Mouse (Mus musculus) CD8-positive naive resting alpha-beta T cell, adult 2 months (primary cell): Measurements from ENCODE around the gene Zdhhc19.

Experiments used
- DNase-seq, 2 experiments: peaks; one replicate each; pipeline ENCODE4 v3.0.0; 2022; ENCODE audit warnings: low read depth in 2 of 2, low spot score in 2 of 2

The Zdhhc19 gene

DNA sequence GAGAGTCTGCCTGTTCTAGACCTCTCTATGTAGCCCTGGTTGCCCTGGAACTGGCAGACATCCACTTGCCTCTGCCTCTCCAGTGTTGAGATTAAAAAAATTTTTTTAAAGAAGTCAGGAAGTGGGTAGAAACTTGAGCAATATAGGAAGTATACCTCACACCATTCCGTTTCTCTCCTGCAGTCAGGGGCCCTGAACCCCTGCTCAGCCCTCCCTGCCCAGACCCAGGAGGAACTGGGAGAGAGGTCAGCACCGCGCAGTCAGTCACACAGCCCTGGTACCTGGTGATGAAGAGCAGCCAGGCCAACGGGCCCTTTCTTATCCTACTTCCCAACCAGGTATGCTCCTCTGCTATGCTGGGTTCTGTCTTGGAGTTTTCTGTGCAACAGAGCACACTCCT is 54.0 kb downstream of the Zdhhc19 start:
- no peak for DNase-seq

DNA sequence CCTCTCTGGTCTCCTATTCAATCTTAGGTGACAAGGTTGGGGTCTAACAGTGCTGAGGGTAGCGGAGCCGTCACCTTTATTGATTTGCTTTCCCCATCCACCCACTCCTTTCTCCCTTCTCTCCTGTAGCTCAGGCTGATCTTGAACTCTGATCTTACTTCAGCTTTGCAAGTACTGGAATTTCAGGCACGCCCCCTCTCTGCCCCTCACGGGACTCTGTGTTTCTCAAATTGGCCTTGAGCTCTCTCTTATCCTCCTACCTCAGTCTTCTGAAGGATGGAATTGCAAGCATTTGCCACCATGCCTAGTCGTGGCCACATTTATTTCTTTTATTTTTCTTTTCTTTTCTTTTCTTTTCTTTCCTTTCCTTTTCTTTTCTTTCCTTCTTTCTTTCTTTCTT is 54.4 kb downstream of the Zdhhc19 start:
- DNase-seq: no peak

DNA sequence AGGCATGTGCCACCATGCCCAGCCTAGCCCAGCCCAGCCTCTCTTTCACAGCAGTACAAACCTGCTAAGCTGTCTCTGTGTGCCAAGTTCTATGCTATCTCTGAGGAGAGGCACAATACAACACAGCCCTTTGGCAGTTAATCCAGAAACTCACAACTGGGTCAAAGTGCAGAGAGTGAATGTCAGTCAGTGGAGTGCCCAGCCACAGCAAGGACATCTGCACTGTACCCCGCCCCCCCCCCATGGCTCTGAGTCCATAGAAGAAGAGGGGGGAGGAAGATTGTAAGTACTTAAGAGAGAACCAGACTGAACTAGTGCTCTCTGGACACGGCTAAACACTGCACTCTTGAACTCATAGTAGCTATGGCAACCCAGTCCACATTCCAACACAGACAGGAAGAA is 55.3 kb downstream of the Zdhhc19 start:
- DNase-seq: no peak

DNA sequence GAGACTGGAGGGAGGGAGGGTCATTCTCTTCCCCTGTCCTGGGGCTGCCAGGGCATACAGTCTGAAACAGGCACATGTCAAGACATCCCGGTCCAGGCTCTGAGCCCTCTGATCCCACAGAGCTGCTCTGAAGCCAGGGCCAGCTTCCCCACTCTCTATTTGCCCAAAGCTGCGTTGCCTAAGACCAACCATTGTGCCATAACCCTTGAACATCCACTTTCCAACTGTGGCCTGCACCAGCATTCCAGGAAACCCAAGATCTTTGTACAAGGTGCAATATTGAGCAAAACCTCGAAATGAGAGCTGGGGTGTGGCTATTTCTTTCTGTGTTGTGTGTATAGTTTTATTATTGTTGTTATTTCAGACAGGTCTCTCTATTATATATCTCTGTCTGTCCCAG is 59.5 kb downstream of the Zdhhc19 start:
- DNase-seq: no peak

DNA sequence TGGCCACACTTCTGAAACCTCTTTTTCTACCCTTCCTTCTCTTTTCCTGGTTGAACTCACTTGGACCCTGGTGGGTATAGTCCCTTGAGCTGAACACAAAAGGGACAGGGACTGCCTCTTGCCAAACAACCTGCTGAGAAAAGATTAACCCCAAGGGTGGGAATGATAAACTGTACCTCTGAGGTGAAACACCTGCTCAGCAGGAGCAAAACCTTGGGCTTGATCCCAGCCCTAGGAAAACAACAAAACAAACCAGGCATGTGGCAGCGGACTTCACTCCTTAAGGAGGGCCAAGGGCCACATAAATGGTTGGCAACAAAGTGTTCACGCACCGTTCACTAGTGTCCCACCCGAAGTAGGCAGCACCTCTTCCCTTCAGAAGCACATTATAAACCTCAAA is 63.4 kb downstream of the Zdhhc19 start:
- DNase-seq: no peak

DNA sequence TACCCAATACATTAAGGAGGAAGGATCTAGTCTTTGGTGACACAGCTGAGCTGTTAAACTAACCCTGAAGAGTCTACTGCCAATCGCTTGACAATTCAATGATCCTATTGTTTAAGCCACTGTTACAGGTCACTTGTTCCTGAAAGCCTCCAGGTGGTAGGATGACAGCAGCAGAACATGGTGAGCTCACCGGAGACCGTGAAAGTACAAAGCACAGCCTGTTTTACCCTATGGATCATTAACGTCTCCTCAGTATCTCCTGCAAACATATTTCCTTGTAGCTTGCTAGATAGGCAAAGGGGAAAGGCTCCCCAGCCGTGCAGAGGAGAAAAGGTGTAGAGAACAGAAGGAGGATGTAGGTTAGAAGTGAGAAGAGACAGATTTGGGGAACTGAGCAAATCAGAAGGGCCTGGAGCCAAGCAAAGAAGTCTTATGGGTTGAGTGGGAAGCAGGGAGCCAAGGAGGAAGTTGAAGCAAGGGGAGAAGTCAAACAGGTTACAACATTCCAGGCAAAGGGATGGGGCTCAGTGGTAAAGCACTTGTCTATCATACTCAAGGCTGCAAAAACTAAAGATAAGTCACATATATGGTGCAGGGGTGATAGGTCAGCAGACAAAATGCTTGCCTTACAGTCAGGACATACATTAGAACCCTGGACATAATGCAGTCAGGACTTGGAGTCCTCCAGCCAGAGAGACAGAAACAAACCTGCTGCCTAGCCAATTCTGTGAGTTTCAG is 67.2 kb downstream of the Zdhhc19 start:
- DNase-seq: no peak

- DNase-seq: no peak
These were observed 71.2 kb downstream of the Zdhhc19 start for GRCm38 (mm10) chr16:32567282-32567681.

DNA sequence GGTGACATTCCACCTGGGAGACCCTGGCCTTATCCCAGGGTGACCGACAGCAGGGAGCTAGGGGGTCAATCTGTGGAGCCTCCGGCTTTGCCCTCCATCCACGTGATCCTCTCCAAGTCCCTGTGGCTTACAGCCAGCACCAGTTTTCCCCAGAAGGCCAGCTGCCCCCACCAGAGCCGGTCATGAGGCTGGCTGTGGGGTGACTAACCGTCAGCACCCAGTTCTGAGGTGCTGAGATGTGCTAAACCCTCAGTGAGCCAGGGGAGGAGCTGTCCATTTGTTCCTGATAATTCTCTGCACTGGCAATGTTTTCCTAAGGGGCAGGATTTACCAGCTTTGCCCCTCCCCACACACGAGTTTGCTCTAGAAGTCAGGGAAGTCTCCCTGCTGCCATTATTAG is 72.3 kb downstream of the Zdhhc19 start:
- no peak for DNase-seq

GRCm38 (mm10) chr16:32570042-32570441 is 74.0 kb downstream of the Zdhhc19 start:
- no peak for DNase-seq

DNA sequence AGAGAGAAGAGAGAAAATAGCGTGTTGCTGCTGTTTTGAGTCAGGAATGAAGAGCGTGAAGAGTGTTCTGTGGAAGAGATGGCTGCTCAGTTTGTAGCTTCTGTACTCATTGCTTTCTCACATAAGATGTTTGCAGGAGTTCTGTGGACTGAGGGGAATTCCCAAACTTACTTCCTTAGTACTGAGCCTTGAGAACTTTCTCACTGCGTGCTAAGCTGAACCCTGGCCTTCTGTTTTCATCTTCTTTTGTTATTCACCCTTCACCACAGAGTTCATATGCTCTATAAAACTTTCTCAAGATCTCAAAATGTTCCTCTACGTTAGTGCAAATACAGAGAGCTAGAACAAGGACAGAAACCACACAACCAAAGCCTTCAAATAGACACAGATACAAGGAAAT is 76.5 kb downstream of the Zdhhc19 start:
- no peak for DNase-seq

GRCm38 (mm10) chr16:32586482-32586881 is 90.4 kb downstream of the Zdhhc19 start:
- DNase-seq: no peak

DNA sequence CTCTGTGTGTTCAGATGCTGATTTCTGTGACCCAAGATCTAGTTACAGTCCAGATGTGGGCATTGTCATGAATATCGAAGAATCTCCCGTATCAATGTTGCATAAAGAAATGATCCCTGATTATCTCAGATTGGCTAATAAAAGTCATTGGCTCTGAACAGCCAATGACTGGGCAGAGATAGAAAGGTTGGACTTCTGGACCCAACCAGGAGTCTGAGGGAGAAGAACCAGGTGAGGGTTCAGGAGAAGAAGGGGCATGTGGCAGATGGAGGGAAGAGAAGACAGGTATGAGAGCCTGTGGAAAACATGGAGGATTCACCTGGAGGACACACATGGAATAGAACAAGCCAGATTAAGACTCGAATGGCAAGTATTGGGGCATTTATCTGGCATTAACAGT is 92.5 kb downstream of the Zdhhc19 start:
- no peak for DNase-seq

- no peak for DNase-seq
These were observed 95.5 kb downstream of the Zdhhc19 start for GRCm38 (mm10) chr16:32591521-32591920.

GRCm38 (mm10) chr16:32593283-32593805 is 97.3 kb downstream of the Zdhhc19 start:
- no peak for DNase-seq

GRCm38 (mm10) chr16:32593916-32594315 is 97.9 kb downstream of the Zdhhc19 start:
- DNase-seq: peak; percentile 5 to 37

GRCm38 (mm10) chr16:32594701-32595100 is 98.6 kb downstream of the Zdhhc19 start:
- no peak for DNase-seq

DNA sequence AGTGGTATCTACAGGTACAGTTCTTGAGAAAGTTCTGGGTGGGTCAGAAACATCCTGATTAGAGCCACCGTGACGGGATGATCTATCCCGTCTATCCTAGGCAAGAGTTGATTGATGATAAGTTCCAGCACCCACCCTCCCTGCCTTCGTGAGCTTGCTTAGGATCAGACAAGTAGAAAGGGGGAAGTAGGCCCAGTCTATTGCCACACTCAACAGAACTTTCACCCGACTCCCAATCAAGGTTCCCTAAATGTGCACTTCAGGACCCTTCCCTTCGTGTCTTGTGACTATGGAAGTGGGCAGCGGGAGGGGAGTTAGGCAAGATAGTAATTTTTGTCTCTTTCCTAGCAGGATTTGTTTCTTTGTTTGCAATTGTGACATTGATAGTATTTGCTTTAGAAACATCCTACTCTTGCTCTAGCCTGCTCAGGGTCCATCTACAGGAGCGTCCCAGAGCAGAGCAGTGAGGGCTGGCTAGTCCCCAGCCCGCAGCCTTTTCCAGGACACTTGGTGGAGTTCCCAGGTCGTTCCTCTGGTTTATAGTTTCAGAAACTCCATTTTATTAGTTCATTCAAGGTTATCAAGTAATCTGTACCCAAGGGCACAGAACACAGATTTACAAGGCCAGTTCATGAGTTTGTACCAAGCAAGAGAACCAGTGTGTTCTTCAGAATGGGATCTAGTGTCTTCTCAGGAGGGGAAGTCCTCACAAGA is 99.2 kb downstream of the Zdhhc19 start:
- no peak for DNase-seq

GRCm38 (mm10) chr16:32597909-32598381 is 101.9 kb downstream of the Zdhhc19 start:
- no peak for DNase-seq

DNA sequence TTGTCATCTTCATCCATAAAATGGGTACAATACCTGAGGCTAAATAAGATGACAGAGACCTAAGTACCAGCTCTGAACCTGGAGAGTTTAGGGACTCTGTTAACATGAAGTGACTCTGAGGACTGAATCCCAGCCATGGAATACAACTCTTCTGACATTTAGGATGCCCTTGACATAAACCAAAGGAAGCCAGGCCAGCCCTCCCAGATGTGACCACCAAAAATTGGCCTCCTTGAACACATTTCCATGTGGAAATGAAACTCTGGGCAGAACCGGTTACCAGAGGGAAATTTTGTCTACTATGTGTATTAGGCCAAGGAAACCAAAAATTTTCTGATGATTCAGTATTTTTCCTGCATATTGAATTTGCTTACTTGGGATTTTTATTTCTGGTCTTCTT is 103.1 kb downstream of the Zdhhc19 start:
- no peak for DNase-seq

- no peak for DNase-seq
These were observed 106.2 kb downstream of the Zdhhc19 start for GRCm38 (mm10) chr16:32602193-32602685.

DNA sequence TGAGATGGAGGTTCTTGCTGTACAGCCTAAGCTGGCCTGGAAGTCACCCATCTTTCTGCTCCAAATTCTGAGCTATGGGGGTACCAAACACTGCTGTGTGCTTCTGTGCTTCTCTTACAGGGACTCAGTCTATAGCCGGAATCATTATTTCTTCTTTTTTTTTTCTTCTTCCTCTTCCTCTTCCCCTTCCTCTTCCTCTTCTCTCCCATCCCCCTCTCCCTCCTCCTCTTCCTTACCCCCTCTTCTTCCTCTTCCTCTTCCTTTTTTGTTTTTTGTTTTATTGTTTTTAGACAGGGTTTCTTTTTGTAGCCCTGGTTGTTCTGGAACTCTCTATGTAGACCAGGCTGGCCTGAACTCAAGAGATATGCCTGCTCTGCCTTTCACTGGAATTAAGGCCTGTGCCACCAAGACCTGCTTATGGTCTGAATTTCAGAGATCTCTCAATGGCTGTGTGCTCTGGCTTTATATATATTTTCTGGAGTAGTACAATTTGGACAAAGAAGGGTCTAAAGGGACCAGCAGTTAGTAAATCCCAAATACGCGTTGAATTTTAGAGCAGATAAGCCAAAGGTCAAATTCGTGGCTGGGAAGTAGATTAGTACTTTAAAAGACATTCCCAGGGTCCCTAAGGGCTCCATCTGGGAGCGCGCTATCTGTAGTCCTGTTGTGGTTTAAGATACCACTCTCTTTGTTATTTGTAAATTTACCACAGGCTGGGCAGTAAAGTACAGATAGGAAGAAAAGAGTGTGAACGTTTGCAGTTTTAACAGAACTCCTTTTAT is 111.7 kb downstream of the Zdhhc19 start:
- no peak for DNase-seq

DNA sequence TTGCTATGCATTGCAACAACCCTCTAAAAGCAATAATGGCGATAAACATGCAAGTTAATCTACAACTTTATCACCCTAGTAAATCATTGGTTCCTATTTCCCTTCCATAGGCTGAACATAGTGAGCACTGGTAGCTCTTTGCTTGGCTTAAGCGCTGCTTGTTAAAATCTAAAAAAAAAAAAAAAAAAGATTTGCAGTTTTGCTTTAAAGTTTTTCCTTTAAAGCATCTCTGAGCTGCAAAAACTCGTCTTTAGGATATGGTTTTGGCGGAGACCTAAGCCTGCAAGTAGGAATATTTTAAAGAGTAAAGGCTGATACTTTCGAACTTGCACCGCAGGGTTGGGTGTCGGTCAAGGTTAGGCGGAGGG is 112.3 kb downstream of the Zdhhc19 start:
- no peak for DNase-seq
